Mouse (Mus musculus): ENCODE measurements around the gene Zcchc4. TPM values are rescaled to one million over a fixed set of nuclear protein-coding genes. Genes with fewer than 3 reads are reported as not detected.

The Zcchc4 gene
- polyA plus RNA-seq, 1 experiment from 2014 or later = 11.2 TPM

DNA sequence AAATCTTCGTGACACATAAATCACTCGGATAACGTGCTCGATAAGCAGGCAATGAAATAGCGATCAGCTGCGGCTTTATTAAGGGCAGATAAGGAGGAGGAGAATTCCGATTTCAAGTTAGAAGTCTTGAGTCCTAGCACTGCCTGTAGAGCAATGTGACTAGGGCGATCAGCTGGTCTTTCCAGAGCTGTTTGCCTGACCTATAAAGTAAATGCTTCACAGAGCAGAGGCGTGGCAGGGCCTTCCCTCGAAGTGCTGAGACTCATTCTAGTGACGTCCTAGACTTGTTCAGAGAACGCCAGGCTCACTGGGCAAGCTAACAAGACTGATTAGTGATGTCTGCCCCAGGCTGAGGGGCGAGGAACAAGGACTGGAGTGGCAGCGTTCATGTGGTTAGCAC is 35.8 kb downstream of the Zcchc4 start:
- Histone ChIP-seq H3K4me2 (ENCODE audit: low read depth, low read length) (no peak overlapping the region), H3K36me3 (ENCODE audit: control insufficient read depth, insufficient read depth) (peaks cover 18% of the 10 kb centered on the region), H3K9ac (ENCODE audit: low read length) (no peak overlapping the region), H3K4me1 (ENCODE audit: control insufficient read depth, insufficient read depth, low read length) (no peaks in the 10 kb centered on the region), H3K9me3 (replicated peaks; ENCODE audit: control insufficient read depth, low read length) (no peaks in the 10 kb centered on the region), H3K4me3 (ENCODE audit: low read length) (no peak overlapping the region), H3K27me3 (ENCODE audit: control insufficient read depth, insufficient read depth, low read length) (no peaks in the 10 kb centered on the region), H3K27ac (ENCODE audit: low read length) (no peak overlapping the region)
- 89% methylated on average over 14 of the region's 14 CpGs for WGBS
- ATAC-seq (replicated peaks; ENCODE audit: extremely low read depth, insufficient read depth, low FRiP score) = no peak

DNA sequence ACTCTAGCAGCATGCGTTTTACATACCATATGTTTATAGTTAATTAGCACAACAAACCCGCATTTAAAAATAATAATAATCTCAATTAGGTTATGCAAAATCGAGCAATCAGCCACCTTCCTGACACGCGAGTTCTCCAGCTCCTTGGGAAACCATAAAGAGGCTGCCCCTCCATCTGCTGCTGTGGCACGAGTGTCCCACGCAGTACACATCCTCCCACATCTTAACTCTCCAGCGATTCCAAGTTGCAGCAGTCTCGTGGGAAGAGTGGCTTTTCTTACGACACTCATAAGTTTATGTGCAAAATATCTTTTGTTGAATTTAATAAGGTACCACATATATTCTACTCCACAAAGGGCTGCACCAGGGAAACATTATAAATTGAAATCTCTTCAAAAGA is 37.2 kb downstream of the Zcchc4 start:
- H3K9me3 ChIP-seq (replicated peaks; ENCODE audit: control insufficient read depth, low read length) = no peaks in the 10 kb centered on the region
- H3K4me1 ChIP-seq (ENCODE audit: control insufficient read depth, insufficient read depth, low read length) = no peaks in the 10 kb centered on the region
- H3K4me2 ChIP-seq (ENCODE audit: low read depth, low read length) = no peak overlapping the region
- no peaks in the 10 kb centered on the region for H3K27me3 ChIP-seq (ENCODE audit: control insufficient read depth, insufficient read depth, low read length)
- 88% methylated on average over 10 of the region's 10 CpGs for WGBS
- peaks cover 14% of the 10 kb centered on the region for H3K36me3 ChIP-seq (ENCODE audit: control insufficient read depth, insufficient read depth)
- no peak overlapping the region for H3K27ac ChIP-seq (ENCODE audit: low read length)
- ATAC-seq (replicated peaks; ENCODE audit: extremely low read depth, insufficient read depth, low FRiP score) = no peak
- H3K4me3 ChIP-seq (ENCODE audit: low read length) = no peak overlapping the region
- no peak overlapping the region for H3K9ac ChIP-seq (ENCODE audit: low read length)

DNA sequence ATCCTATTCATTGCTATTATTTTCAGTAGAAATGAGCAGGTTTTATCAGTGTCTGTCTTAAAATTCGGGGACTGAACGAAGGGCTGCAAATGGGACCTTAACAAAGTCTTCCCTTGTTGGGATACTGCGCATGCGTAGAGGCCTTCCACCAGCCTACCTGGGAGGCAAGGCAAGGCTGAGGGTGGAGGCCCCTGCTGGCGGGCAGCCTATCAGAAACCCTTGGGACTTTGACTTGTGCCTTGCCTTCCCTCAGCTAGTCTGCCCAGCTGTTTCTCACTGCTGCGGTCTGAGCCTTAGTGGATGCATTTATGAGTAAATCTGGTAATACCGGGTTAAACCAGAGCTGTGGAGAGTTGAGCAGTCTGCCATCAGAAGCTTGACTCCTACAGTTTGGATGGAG is 38.1 kb downstream of the Zcchc4 start:
- H3K27me3 ChIP-seq (ENCODE audit: control insufficient read depth, insufficient read depth, low read length) = no peaks in the 10 kb centered on the region
- 89% methylated on average over 7 of the region's 7 CpGs for WGBS
- H3K36me3 ChIP-seq (ENCODE audit: control insufficient read depth, insufficient read depth) = peaks cover 8% of the 10 kb centered on the region; the same call in 1 of the 2 replicates
- H3K4me3 ChIP-seq (ENCODE audit: low read length) = no peak overlapping the region
- no peaks in the 10 kb centered on the region for H3K4me1 ChIP-seq (ENCODE audit: control insufficient read depth, insufficient read depth, low read length)
- no peak overlapping the region for H3K27ac ChIP-seq (ENCODE audit: low read length)
- ATAC-seq (replicated peaks; ENCODE audit: extremely low read depth, insufficient read depth, low FRiP score) = no peak
- no peak overlapping the region for H3K4me2 ChIP-seq (ENCODE audit: low read depth, low read length)
- H3K9ac ChIP-seq (ENCODE audit: low read length) = no peak overlapping the region
- H3K9me3 ChIP-seq (replicated peaks; ENCODE audit: control insufficient read depth, low read length) = no peaks in the 10 kb centered on the region

DNA sequence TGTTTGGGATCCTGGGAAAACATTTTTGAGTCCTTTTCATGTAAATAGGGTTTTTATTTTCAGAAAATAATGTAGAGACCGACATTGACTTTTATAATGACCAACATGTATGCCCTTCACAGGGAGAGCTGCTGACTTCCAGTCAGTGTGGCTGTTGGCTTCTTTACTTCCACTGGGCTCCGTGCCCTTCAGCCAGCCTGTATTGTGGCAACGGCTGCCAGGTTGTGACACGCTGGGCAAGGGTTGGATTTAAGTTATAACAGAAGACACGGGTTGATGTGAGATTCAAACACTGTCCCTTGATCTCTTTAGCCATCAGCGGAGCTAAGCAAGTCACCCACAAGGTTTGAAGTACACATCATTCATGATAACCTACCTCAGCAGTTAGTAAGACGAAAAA is 43.5 kb downstream of the Zcchc4 start:
- Histone ChIP-seq H3K4me1 (ENCODE audit: control insufficient read depth, insufficient read depth, low read length) (no peaks in the 10 kb centered on the region), H3K27ac (ENCODE audit: low read length) (no peak overlapping the region), H3K9ac (ENCODE audit: low read length) (no peak overlapping the region), H3K4me3 (ENCODE audit: low read length) (no peak overlapping the region), H3K36me3 (ENCODE audit: control insufficient read depth, insufficient read depth) (peaks cover 7% of the 10 kb centered on the region; the same call in 1 of the 2 replicates), H3K27me3 (ENCODE audit: control insufficient read depth, insufficient read depth, low read length) (no peaks in the 10 kb centered on the region), H3K4me2 (ENCODE audit: low read depth, low read length) (no peak overlapping the region), H3K9me3 (replicated peaks; ENCODE audit: control insufficient read depth, low read length) (no peaks in the 10 kb centered on the region)
- no peak for ATAC-seq (replicated peaks; ENCODE audit: extremely low read depth, insufficient read depth, low FRiP score)
- WGBS = 85% methylated on average over 7 of the region's 7 CpGs

DNA sequence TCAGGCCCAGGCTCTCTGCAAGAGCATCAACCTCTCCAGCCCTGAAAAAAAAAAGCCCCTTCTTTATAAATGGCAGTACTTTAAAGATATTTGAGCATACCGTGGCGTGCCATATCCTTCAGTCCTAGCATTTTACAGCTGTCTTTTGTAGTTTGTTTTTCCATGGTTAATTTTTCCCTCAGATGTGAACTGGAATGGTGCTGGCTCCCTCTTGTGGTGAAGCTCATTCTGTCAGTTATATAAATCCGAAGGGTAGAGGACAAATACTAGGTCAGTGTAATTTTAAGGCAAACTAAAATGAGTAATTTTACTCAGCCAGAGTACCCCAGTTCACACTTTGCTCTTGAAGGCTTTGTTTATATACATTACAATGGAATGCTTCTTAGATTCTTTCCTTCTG is 46.5 kb downstream of the Zcchc4 start:
- H3K4me2 ChIP-seq (ENCODE audit: low read depth, low read length) = no peak overlapping the region
- ATAC-seq (replicated peaks; ENCODE audit: extremely low read depth, insufficient read depth, low FRiP score) = no peak
- H3K27ac ChIP-seq (ENCODE audit: low read length) = no peak overlapping the region
- H3K9ac ChIP-seq (ENCODE audit: low read length) = no peak overlapping the region
- peaks cover 12% of the 10 kb centered on the region; the same call in 1 of the 2 replicates for H3K36me3 ChIP-seq (ENCODE audit: control insufficient read depth, insufficient read depth)
- H3K27me3 ChIP-seq (ENCODE audit: control insufficient read depth, insufficient read depth, low read length) = no peaks in the 10 kb centered on the region
- 46% methylated on average over 3 of the region's 3 CpGs for WGBS
- no peaks in the 10 kb centered on the region for H3K4me1 ChIP-seq (ENCODE audit: control insufficient read depth, insufficient read depth, low read length)
- no peak overlapping the region for H3K4me3 ChIP-seq (ENCODE audit: low read length)
- no peaks in the 10 kb centered on the region for H3K9me3 ChIP-seq (replicated peaks; ENCODE audit: control insufficient read depth, low read length)

DNA sequence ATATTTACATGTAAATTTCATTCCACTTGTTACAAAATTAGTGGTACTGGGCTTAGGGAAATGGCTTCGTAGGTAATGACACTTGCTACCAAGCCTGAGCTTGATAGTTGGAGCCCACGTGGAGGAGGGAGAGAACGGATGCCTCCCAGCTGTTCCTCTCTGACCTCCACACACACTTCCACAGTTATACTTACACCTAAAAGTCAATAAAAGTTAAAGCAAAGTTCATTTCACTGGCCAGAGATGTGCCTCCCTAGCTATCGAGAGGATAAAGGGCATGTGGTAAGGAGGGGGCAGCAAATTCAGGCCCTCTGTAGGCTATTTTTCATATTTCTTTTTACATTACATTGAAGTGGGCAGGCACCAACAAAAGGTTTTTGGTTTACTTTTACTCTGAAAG is 52.7 kb downstream of the Zcchc4 start:
- no peak for ATAC-seq (replicated peaks; ENCODE audit: extremely low read depth, insufficient read depth, low FRiP score)
- no peaks in the 10 kb centered on the region for H3K4me1 ChIP-seq (ENCODE audit: control insufficient read depth, insufficient read depth, low read length)
- no peak overlapping the region for H3K4me2 ChIP-seq (ENCODE audit: low read depth, low read length)
- H3K27ac ChIP-seq (ENCODE audit: low read length) = no peak overlapping the region
- H3K4me3 ChIP-seq (ENCODE audit: low read length) = no peak overlapping the region
- H3K9me3 ChIP-seq (replicated peaks; ENCODE audit: control insufficient read depth, low read length) = no peaks in the 10 kb centered on the region; the same call in 1 of the 2 replicates
- no peak overlapping the region for H3K9ac ChIP-seq (ENCODE audit: low read length)
- H3K36me3 ChIP-seq (ENCODE audit: control insufficient read depth, insufficient read depth) = peaks cover 8% of the 10 kb centered on the region; the same call in 1 of the 2 replicates
- no peaks in the 10 kb centered on the region for H3K27me3 ChIP-seq (ENCODE audit: control insufficient read depth, insufficient read depth, low read length)
- WGBS = 76% methylated on average over 4 of the region's 4 CpGs

DNA sequence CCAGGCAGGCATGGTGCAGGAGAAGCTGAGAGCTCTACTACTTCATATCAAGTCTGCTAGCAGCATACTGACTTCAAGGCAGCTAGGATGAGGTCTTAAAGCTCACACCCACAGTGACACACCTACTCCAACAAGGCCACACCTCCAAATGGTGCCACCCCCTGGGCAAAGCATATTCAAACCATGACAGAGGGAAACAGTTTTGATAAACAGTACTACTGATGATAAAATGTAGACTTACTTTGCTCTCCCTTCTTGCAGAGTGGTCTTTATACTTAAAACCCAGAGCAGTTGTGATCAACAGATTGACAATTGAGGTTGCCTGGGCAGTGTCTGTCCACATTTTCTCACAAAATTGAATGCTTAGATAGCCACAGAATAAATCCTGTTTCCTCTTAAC is 57.8 kb downstream of the Zcchc4 start:
- H3K4me1 ChIP-seq (ENCODE audit: control insufficient read depth, insufficient read depth, low read length) = peaks cover 6% of the 10 kb centered on the region
- H3K4me2 ChIP-seq (ENCODE audit: low read depth, low read length) = peak overlapping the region; percentile 95
- peak overlapping the region; percentile 95 for H3K4me3 ChIP-seq (ENCODE audit: low read length)
- H3K36me3 ChIP-seq (ENCODE audit: control insufficient read depth, insufficient read depth) = peaks cover 16% of the 10 kb centered on the region
- H3K27ac ChIP-seq (ENCODE audit: low read length) = peak overlapping the region; percentile 96
- H3K9me3 ChIP-seq (replicated peaks; ENCODE audit: control insufficient read depth, low read length) = no peaks in the 10 kb centered on the region; the same call in 1 of the 2 replicates
- no peak for ATAC-seq (replicated peaks; ENCODE audit: extremely low read depth, insufficient read depth, low FRiP score)
- H3K9ac ChIP-seq (ENCODE audit: low read length) = peak overlapping the region; percentile 69
- H3K27me3 ChIP-seq (ENCODE audit: control insufficient read depth, insufficient read depth, low read length) = no peaks in the 10 kb centered on the region

DNA sequence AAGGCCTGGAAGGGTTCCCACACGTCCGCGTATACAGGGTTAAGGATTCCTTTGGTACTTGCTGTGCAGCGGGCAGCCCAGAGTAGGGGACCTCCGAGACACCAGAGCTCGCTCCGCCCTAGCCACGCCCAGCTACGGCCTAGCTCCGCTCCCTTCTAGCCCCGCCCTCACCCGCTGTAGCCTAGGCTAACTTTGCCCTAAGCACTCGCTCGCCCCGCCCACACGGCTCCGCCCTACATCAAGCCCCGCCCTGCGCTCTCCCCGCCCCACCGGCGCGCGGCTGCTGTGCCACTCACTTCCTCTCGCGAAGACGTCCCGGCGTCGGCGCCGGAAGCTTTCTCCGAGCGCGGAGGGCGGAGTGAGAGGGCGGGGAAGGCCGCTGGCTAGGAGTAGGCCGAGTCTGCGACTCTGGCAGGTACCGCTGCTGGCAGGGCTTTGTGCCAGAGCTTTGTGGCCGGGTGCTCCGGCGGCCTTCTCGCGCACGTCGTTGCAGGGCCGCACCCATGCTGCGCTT is 58.6 kb downstream of the Zcchc4 start, which contains the start of gene Anapc4:
Gene Anapc4, plus strand, starts transcription at position 252 of the 514 bp plus-strand sequence.
- under 1% methylated on average over 50 of the region's 50 CpGs for WGBS
- Histone ChIP-seq H3K9ac (ENCODE audit: low read length) (peak within 1 kb of the TSS; percentile 97), H3K4me3 (ENCODE audit: low read length) (peak within 1 kb of the TSS; percentile 95), H3K36me3 (ENCODE audit: control insufficient read depth, insufficient read depth) (peaks cover 18% of the 10 kb centered on the region), H3K4me1 (ENCODE audit: control insufficient read depth, insufficient read depth, low read length) (peaks cover 6% of the 10 kb centered on the region), H3K9me3 (replicated peaks; ENCODE audit: control insufficient read depth, low read length) (no peaks in the 10 kb centered on the region; the same call in 1 of the 2 replicates), H3K4me2 (ENCODE audit: low read depth, low read length) (peak within 1 kb of the TSS; percentile 95), H3K27ac (ENCODE audit: low read length) (peak within 1 kb of the TSS; percentile 96), H3K27me3 (ENCODE audit: control insufficient read depth, insufficient read depth, low read length) (no peaks in the 10 kb centered on the region)
- peak; percentile 99 for ATAC-seq (replicated peaks; ENCODE audit: extremely low read depth, insufficient read depth, low FRiP score)

DNA sequence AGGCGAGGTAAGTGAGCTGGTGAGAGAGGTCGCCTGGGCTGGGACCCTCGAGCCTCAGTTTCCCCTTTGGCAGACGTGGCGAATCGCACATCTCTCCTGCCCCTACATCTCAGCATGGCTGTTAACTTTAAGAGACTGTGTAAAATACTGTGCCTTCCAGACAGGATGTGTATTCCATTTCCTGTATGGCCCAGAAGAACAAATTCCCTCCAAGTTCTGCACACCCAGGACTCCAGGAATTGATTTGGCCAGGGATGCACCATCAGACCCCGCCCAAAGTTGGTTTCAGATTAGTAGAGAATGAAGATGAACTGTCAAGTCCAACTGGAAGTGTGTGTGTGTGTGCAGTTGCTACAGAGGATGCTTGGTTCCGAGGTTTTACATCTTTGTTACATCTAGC is 59.2 kb downstream of the Zcchc4 start:
- no peaks in the 10 kb centered on the region; the same call in 1 of the 2 replicates for H3K9me3 ChIP-seq (replicated peaks; ENCODE audit: control insufficient read depth, low read length)
- peak overlapping the region; percentile 96 for H3K27ac ChIP-seq (ENCODE audit: low read length)
- ATAC-seq (replicated peaks; ENCODE audit: extremely low read depth, insufficient read depth, low FRiP score) = peak; percentile 3; the same call in 1 of the 2 replicates
- H3K4me3 ChIP-seq (ENCODE audit: low read length) = peak overlapping the region; percentile 95
- H3K27me3 ChIP-seq (ENCODE audit: control insufficient read depth, insufficient read depth, low read length) = no peaks in the 10 kb centered on the region
- WGBS = 9% methylated on average over 8 of the region's 8 CpGs
- peaks cover 18% of the 10 kb centered on the region for H3K36me3 ChIP-seq (ENCODE audit: control insufficient read depth, insufficient read depth)
- H3K4me2 ChIP-seq (ENCODE audit: low read depth, low read length) = peak overlapping the region; percentile 95
- peaks cover 6% of the 10 kb centered on the region for H3K4me1 ChIP-seq (ENCODE audit: control insufficient read depth, insufficient read depth, low read length)
- H3K9ac ChIP-seq (ENCODE audit: low read length) = peak overlapping the region; percentile 97
